Mouse (Mus musculus) induced T-regulatory cell, adult 2 months (primary cell): ENCODE data around the gene Usp35.

Experiments
- DNase-seq: peaks from one replicate; pipeline ENCODE4 v3.0.0-alpha.2; 2012; ENCODE audit warnings: low read depth

The Usp35 gene

DNA sequence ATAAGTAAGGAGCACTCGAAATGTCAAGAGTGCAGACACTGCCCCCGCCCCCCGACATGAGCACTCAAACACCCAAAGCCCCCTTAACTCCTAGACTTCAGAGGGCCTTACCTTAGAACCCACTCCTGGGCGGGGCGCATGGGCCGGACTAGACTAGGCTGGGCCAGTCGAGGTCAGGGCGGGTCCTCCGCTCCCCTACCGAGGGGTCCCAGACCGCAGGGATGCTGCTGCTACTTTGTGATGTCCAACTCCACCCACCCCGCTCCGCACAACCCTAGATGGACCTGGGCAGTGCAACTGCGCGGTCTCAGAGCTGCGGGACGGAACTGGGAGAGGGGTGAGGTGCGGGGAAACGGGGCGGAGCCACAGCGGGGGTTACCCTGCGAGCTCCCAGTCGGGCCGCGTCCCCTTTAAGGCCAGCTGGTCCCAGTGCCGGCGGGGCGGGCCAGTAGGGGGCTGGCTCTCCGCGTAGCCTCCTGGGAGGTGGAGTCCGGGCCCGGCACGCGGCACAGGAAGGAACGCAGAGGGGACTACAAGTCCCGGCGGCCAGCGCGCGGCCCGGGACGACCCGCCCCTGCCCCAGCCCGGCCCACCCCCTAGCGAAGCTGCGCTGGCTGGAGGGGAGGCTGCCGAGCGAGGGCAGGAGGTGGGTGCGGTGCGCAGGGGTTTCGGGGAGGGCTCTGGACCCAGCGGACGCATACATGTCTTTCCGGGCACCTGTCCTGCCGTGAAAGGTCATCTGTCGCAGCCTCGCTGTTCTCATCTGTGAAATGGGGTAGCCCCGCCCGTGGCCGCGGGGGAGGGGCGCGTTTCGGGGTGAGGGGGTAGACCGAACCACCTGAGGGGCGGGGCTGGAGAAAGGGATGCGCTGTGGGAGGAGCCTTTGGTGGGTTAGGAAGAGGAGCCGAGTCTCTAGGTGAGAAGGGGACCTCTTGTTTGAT, at the start of gene Usp35, which contains the start of gene Kctd21:
Gene Usp35, minus strand, starts transcription at position 295 of the 941 bp plus-strand sequence.
Gene Kctd21, plus strand, starts transcription at position 602 of the 941 bp plus-strand sequence.
- peak; percentile 96 for DNase-seq

DNA sequence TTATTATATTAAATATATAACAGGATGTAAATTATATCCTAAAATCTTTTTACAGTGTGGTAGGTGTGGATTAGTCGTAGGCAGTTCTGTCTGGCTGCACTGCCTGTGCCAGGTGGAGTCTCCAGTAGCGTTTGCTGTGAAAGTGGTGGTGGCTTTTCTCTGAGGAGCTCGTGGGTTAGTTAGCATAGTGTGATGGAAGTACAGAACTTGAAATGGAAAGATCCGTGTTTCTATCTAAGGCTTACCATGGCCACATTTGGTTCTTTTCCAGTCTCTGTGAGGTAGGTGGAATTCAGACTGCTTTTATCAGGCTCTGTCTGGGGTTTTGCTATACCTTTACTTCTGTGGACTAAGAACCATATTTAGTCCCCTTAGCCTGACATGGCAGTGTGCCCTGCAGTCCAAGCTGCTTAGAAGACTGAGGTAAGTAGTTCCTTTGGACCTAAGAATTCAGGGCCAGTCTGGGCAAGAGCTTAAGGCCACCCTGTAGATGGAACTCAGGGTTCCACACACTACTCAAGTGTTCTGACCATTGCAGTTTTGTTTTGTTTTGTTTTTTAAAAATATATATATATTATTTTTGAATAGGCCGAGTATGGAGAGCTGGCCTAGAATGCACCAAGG, 48.8 kb upstream of the Usp35 start:
- DNase-seq: no peak

DNA sequence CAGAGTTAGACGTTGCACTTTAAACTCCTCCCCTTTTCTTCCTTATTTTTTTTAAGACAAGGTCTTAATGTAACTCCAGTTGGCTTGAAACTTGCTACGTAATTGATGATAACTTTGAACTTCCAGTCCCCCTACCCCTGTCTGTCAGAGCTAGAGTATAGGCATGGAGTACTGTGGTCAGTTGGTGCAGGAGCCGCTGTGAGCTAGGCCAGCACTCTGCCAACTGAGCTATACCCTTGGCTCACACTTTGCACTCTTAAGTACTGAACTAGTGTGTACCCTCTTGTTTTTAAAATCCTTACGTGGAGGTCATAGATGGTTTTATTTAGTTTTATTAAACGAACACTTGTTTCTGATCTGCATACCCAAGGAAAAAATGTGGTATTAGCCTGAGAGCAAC, 47.5 kb upstream of the Usp35 start:
- no peak for DNase-seq

DNA sequence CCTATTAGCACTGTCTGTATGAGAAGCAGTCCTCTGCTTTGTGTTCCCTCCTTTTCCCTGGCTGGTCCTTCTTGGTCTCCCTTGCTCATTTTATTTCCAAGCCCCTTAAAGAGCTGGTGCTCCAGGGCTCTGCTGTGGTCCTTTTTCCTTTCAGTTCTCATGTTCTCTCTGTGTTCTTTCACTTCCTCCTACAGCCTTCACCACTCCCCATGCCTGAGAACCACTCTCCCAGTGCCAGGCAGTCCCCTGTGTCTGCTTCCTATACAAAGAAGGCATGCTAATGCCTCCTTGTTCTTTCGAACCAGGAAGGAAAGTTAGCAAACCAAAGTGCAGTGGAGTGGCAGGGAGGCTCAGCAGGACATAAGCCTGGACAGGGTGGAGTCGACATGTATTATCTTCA, 44.1 kb upstream of the Usp35 start:
- DNase-seq: no peak

DNA sequence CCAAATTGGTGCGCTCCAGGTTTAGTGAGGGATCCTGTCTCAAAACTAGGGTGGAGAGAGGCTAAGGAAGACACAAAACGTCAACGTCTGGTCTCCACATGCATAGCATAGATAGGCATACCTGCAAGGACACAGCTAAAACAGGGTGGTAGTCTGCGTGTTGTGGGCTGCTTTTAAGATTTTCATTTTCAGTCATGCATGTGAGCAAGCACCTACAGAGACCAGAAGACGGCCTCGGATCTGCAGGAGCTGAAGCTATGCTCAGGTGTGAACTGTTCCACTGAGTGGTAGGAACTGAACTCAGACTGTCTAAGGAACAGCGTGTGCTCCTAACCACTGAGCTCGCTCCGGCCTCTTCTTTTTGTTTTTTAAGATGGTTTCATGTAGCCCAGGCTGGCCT, 43.3 kb upstream of the Usp35 start:
- DNase-seq: no peak

DNA sequence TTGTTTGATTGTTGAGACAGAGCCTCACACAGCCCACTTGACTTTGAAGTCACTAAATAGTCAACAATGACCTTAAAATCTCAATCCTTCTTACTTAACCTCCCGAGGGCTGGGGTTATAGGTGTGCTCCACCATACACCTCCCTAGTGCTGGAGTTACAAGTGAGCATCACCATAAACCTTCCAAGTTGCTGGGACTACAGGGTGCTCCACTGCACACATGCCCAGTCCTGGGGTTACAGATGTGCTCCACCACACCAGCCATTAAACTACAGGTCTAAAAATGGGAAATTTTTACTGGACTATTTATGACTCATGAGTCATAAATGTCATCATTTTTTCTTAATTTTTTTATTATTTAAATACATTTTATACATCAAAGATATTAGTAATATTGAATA, 34.1 kb upstream of the Usp35 start:
- DNase-seq: no peak

DNA sequence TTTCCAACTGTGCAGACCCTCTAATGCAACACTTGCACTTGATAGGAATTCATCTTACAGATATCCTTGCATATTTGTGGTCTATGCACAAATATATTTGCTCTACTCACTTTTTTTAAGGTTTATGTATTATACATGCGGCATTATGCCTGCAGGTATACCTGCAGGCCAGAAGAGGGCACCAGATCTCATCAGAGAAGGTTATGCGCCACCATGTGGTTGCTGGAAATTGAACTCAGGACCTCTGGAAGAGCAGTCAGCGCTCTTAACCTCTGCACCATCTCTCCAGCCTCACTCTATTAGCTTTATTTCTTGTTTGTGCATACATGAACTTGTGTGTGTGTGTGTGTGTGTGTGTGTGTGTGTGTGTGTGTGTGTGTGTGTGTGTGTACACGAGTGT, 29.6 kb upstream of the Usp35 start:
- DNase-seq: peak; percentile 86

DNA sequence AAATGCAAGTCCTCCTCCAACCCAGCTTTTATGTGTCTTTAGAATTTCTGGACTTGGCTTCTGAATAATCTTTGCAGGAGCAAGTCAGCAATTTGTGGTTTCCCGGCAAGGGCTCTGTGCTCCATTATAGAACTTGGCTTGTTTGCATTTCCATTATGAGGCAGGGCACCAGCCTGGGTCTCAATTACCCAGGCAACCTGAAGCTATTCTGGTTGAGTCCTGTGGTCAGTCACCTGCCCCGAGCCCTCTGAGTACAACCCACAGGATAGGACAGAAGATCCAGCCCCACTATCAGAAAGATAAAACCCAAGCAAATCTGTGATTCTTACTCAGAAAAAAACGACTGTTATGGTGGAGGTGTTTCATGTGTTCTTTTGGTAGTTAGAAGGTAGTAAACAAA, 29.1 kb upstream of the Usp35 start:
- DNase-seq: no peak

DNA sequence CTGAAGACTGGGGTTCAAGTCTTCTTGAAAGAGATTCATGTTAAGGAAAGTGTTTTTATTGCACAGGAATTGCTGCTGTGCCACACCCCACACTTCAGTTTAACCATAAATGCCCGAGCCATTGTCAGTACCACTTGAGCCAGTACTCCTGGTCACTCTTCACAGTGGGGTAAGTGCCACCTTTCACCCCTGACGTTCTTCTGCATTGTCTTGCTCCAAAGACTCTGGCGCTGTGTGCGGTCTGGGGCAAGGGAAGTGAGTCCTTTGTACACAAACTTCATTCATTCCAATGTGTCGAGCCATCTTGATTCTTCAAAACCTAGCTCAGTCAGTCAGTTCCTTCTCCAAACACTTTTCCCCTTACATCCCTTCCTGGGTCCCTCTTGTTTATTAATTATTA, 28.3 kb upstream of the Usp35 start:
- no peak for DNase-seq

DNA sequence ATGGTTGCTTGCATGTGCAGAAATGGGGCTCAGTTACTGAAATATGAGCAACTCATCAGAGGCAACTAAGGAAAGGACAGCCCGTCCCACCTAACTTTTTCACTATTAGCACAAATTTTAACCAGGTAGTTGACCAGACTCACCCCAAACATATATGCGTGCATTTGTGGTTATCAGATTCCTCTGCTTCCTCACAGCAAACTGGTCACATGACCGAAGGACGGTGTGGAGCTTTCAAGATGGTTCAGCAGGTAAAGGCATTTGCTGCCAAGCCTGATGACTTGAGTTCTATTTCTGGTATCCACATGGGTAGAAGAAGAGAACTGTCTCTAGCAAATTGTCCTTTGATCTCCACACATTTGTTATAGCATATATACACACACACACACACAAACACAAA, 26.5 kb upstream of the Usp35 start:
- no peak for DNase-seq

DNA sequence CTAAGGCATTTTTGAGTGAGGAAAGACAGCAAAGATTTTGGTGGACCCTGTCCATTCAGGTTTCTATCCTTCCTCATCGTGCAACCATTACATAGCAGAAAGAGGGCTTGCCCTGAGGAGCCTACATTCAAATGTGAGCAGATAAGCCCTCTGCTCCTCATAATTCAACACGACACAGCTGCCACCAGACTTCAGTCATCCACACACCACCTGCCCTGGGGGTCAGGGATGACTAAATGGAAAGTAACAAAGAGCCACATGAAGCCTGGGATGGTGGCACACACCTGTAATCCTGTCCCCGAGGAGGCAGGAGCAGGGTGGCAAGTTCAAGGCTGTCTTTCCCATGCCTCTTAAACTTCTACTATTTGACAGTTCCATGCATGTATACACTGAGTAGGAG, 26.0 kb upstream of the Usp35 start:
- no peak for DNase-seq

DNA sequence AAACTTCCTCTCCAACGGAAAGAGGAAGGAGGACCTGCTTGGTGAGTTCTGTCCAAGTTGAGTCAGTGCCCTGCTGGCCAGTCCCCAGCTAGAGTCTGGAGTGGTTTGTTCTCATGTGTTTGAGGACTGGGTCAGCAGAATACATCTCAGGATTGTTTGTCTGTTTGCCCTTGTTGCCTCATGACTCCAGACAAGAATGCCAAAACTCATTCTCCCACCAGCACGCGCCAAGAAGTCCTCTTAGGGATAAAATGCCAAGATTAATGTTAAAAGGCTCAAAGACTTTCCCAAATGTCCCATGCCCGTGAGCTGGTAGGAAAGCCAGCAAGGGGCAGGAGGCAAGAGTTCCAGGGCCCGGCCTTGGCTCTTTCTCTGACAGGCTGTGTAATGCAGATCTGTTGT, 25.1 kb upstream of the Usp35 start:
- no peak for DNase-seq

DNA sequence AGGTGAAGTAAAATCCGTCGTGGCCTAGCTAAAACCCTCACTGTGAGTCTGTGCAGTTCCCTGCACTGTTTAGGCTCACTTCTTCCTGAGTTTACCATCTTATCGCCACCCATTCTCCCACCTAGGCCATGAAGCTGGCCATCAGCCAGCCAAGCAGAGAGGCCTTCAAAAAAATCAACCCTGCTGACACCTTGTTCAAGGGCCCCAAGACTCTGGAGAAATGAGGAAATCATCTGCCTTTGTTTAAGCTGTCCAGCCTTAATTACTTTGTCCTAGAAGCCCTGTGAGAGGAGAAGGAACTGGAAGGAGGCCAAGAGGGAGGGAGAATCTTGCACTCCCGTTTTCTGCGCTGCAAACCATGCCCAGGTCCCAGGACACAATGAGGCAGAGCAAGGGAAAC, 24.4 kb upstream of the Usp35 start:
- DNase-seq: no peak

DNA sequence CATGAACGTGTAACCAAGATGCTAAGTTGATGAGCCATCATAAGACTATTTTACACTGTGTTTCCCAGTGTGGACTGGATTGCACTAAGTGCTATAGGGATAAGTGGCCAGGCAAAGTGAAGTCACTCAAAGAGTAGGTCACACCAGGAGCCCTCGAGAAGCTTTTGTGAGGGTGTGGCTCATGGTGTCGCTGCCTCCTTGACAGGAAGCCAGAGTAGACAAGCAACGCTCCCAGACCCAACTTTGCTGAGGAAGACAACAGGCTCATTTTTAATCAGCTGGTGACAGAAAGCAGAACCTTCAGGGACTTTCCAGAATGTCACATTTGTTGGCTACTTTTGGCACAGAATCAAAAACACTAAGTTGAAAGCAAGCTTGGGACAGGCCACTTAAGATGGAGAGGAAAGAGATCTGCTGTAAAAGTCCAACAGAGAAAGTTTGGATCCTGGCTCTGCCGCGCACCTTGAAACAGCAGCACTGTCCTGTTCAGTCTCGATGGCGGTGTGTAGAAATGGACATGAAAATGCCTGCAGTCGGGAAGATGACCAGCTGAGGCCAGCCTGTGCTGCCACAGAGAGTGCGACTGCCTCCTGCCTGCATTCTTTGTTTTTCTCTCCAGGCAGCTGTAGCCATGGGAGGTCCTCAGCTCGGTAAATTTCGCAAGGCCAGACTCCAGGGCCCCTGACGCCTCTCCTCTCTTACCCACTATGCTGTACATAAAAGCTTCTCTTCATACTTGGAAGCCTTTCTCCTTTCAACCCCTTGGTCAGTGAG, 23.4 kb upstream of the Usp35 start:
- peak; percentile 71 for DNase-seq

DNA sequence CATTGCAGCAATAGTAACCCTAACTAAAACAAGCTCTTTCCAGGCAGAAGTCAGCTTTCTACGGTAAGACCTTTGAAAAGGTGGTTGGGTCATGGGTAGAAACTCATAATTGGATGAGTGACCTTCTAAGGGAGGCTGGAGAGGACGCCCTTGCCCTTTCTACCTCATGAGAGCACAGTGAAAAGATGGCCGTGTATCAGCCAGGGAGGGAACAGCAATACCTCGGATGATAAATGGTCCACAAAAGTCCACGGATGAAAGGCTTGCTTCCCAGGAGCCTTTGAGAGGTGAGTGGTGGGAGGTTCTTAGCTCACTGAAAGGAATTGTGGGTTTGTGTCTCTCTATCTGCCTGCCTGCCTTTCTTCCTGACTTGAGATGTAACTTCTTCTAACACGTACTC, 21.5 kb upstream of the Usp35 start:
- DNase-seq: no peak

DNA sequence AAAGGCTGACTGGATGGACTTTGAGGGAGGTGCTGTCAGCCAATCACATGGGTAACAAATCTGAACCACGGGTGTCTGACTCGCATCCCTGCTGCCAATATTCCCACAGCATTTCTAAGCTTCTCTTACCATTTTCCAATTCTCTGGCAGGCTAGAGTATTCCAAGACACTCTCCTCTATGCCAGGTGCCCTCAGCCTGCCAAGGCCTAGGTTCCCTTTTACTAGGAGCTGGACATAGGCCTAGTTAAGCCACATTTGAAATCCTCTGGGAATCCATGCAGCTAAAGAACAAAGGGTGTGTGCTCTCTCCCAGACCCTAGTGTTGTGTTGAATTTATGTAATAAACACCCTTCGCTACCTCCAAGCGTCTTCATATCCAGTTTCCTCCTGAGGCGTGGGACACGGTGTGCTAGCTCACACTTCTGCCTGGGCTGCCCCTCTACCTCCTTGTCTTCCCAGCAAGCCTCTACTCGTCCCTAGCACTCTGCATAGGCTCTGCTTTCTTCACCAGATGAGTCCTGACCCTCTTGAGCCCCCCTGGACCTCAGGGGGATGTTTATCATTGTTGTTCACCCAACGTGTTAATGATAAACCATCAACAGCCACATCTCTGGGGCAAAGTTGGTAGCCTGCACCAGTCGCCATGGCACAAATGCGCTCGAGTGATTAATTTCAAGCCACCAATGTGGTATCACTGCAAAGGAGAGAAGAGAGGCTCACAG, 20.1 kb upstream of the Usp35 start:
- DNase-seq: no peak

DNA sequence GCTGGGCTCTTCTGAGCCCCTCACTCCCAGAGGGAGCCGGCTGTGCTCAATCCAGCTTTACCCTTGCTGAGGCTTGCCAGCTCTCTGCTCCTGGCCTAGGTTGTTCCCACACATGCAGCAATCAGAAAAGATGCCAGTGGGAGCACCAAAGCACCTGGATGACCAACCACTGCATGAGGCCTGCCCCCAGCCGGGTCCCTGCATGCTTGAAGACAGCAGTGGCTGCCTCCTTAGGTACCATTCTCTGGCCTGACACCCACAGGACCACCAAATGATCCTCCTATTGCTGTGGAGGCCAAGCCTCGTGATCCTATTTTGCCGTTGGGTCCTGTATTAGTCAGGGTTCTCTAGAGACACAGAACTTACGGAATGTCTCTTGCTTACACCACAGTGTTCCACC, 19.1 kb upstream of the Usp35 start:
- no peak for DNase-seq

DNA sequence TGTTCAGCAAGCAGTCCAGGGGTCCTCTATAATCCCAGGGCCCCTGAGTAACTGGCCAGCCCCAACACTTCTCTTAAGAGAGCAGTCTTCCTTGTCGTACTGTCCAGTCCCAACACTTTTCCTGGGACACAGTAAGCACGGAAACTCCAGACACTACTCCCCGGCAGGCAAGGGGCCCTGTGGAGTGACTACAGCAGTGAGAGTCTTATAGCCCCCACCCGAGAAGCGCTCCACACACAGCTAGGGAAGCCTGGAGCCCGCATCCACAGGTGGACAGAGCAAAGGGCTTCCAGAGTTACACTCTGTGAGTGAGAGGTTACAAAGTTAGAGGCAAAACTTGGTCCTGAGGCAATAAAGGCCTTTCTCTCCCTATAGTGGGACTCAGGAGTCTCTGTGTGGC, 17.6 kb upstream of the Usp35 start:
- no peak for DNase-seq

DNA sequence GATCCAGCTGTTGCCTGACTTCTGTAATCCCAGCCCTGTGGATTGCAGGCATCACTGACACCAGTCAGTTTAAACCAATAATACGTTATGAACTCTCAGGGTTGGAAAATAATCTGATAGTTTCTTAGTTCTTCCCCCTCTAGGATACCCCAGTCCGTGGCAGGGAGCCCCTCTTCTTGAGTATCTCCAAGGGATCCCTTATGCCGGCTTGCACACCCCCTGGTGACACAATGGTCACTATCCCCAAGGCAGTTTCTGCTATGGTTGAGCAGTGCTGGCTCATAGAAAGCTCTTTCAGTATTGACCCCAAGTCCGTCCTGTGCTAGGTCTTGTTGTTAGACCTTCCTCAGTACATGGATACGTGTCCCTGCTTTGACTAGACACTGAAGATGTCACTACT, 17.0 kb upstream of the Usp35 start:
- DNase-seq: no peak

DNA sequence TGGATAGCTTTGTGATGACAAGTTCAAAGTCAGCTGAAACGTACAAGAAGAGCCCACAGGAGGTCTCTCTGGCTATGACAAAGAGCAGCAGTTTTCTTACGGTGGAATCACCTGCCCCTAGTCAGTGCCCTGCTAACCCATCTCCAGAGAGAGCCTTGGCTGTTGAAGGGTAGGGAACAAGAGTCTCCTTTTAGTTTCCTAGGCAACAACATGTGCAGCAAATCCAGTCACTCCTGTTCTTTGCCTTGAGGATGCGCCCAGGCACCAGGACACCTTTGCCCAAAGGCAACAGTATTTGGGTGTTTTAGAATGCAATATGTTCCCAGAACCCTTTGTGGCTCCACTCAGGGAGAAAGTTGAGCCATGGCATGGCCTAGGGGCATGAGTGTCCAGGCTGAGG, 16.5 kb upstream of the Usp35 start:
- no peak for DNase-seq

DNA sequence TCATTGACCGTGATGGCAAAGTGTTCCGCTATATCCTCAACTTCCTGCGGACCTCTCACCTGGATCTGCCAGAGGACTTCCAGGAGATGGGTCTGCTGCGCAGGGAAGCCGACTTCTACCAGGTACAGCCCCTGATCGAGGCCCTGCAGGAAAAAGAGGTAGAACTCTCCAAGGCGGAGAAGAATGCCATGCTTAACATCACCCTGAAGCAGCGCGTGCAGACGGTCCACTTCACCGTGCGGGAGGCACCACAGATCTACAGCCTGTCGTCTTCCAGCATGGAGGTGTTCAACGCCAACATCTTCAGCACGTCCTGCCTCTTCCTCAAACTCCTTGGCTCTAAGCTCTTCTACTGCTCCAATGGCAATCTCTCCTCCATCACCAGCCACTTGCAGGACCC, 15.6 kb upstream of the Usp35 start:
- DNase-seq: no peak

DNA sequence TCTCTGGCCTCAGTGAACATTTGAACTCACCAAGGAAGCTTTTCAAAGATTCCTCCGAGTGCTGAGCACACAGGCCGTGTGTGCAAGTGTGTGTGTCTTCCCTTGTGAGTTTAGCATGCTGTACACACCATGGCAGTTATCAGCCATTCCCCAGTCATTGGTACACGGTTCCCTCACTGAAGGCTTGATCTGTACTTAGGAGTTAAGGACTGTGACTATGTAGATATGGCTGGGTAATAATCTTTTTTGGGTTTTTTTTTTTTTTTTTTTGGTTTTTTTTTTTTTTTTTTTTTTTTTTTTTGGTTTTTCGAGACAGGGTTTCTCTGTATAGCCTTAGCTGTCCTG, 15.0 kb upstream of the Usp35 start:
- no peak for DNase-seq
